Mouse (Mus musculus): Measurements from ENCODE around the gene Cysrt1.

- TF ChIP-seq POLR2A (IDR thresholded peaks at IDR 0.05; ENCODE audit: borderline replicate concordance, low read depth, low read length): no peak
- TF ChIP-seq CTCF (IDR thresholded peaks at IDR 0.05; ENCODE audit: low read depth, low read length): no peak
Observed at GRCm38 (mm10) chr2:25197946-25198345, 44.3 kb downstream of the Cysrt1 start.
